8 mouse cellular contexts compared by ENCODE assay signal in genomic region chr5:142817524-142818434, GRCm38 (mm10). TPM values are rescaled to one million over a fixed set of nuclear protein-coding genes. Genes with fewer than 3 reads are reported as not detected.
DNase-seq lines count a peak whose midpoint lies in the region; ATAC-seq and TF ChIP-seq lines count a peak whose summit lies in the region.

TSS of gene Tnrc18 (minus strand) at chr5:142817662.

- H3K4me1 ChIP-seq in cerebellum, adult 2 months (ENCODE audit: control insufficient read depth, insufficient read depth, low read length) = peaks cover 5% of the 10 kb centered on the region
- peaks cover 5% of the 10 kb centered on the region for H3K4me1 ChIP-seq in lung, embryonic 14.5 days (ENCODE audit: insufficient read depth)
- peaks cover 15% of the 10 kb centered on the region for H3K4me1 ChIP-seq in olfactory bulb, adult 2 months (ENCODE audit: control insufficient read depth, insufficient read depth, low read length)

- H3K9me3 ChIP-seq in lung, embryonic 14.5 days (ENCODE audit: low read depth, low read length) = no peaks in the 10 kb centered on the region

- ATAC-seq in lung, embryonic 14.5 days (ENCODE audit: insufficient read depth) = peak; percentile 63

- no peak for TF ChIP-seq CTCF in cerebellum, adult 2 months (IDR thresholded peaks at IDR 0.05; ENCODE audit: borderline replicate concordance, insufficient read depth, low read depth, low read length)
- TF ChIP-seq CTCF in lung, embryonic 14.5 days (IDR thresholded peaks at IDR 0.05; ENCODE audit: low read depth) = no peak
- no peak for TF ChIP-seq CTCF in olfactory bulb, adult 2 months (IDR thresholded peaks at IDR 0.05; ENCODE audit: insufficient read depth, low read depth, low read length)

- peak within 1 kb of the TSS; percentile 96 for H3K4me3 ChIP-seq in cerebellum, adult 2 months (replicated peaks; ENCODE audit: insufficient read depth, low read depth, low read length)
- H3K4me3 ChIP-seq in lung, embryonic 14.5 days (ENCODE audit: low read depth, low read length) = peak within 1 kb of the TSS; percentile 90
- peak within 1 kb of the TSS; percentile 96 for H3K4me3 ChIP-seq in olfactory bulb, adult 2 months (ENCODE audit: insufficient read depth, low read depth, low read length)

- no peaks in the 10 kb centered on the region for H3K27me3 ChIP-seq in cerebellum, adult 2 months (ENCODE audit: control insufficient read depth, insufficient read depth, low read length)
- no peaks in the 10 kb centered on the region for H3K27me3 ChIP-seq in lung, embryonic 14.5 days (ENCODE audit: insufficient read depth, low read length)

- peak; percentile 92; the same call in 1 of the 2 replicates for TF ChIP-seq POLR2A in cerebellum, adult 2 months (IDR thresholded peaks at IDR 0.05; ENCODE audit: borderline replicate concordance, insufficient read depth, low read length)
- TF ChIP-seq POLR2A in olfactory bulb, adult 2 months (IDR thresholded peaks at IDR 0.05; ENCODE audit: insufficient read depth, low read depth, low read length) = peak; percentile 55

- peak within 1 kb of the TSS; percentile 100 for H3K9ac ChIP-seq in lung, embryonic 14.5 days

- under 1% methylated on average over 53 of the region's 56 CpGs for WGBS in cerebellum, adult 2 months
- WGBS in lung, embryonic 14.5 days = under 1% methylated on average over 55 of the region's 56 CpGs
- under 1% methylated on average over 55 of the region's 56 CpGs for WGBS in olfactory bulb, adult 2 months

- peak within 1 kb of the TSS; percentile 100 for H3K27ac ChIP-seq in cerebellum, adult 2 months (ENCODE audit: insufficient read depth, low read length)
- peak within 1 kb of the TSS; percentile 100 for H3K27ac ChIP-seq in lung, embryonic 14.5 days (ENCODE audit: low read depth)
- peak within 1 kb of the TSS; percentile 100 for H3K27ac ChIP-seq in olfactory bulb, adult 2 months (ENCODE audit: insufficient read depth, low read depth, low read length)

- H3K36me3 ChIP-seq in lung, embryonic 14.5 days (ENCODE audit: insufficient read depth) = peaks cover 10% of the 10 kb centered on the region

- DNase-seq in ES-CJ7 (ENCODE audit: low read depth, low spot score) = peak; percentile 99
- DNase-seq in cerebellum, adult 2 months = peak; percentile 99
- peak; percentile 99 for DNase-seq in forelimb bud, embryonic 11.5 days (ENCODE audit: low read depth, low spot score)
- peak; percentile 100 for DNase-seq in heart, postnatal 4 days
- peak; percentile 98 to 100 for DNase-seq in layer of hippocampus, adult 8-10 months (ENCODE audit: low spot score in 2 of 2)
- DNase-seq in lung, embryonic 14.5 days = peak; percentile 100
- DNase-seq in thymus, postnatal 0 days (ENCODE audit: low spot score) = peak; percentile 66

- peak within 1 kb of the TSS; percentile 97 for H3K4me2 ChIP-seq in lung, embryonic 14.5 days

RNA-seq across cellular contexts. Expression of gene Tnrc18, which starts in this region (rescaled TPM):
- 29.3 and 36.5 TPM in 2 replicates for polyA plus RNA-seq in cerebellum, adult 2 months (2012; rRNA removed)
- 100 to 1,000 TPM; 113 TPM for total RNA-seq in heart, postnatal 4 days (2021)
- 100 to 1,000 TPM; 131 to 153 (median 136) TPM for total RNA-seq in layer of hippocampus, adult 8-10 months (2022)
- polyA plus RNA-seq in lung, embryonic 14.5 days (2014; fragmentation: Nextera tagmentation; extraction: Ambion mirVana) = 38.4 and 40.4 TPM in 2 replicates
- polyA plus RNA-seq in olfactory bulb, adult 2 months (2012; ENCODE audit: insufficient read depth, insufficient read length, low replicate concordance, missing spikeins) = not detected in 2 replicates
- 6.9 and 9.6 TPM in 2 replicates for polyA plus RNA-seq in thymus, postnatal 0 days (2015; fragmentation: Nextera tagmentation; extraction: Ambion mirVana)

Comparison
In these comparisons a context has a peak if more than half of its experiments do, and no peak if none do; other contexts are left out.
1. Peak in every context shown above with its lines: DNase-seq, ATAC-seq, H3K4me3 ChIP-seq and H3K27ac ChIP-seq.